Comparison of ENCODE assay signal across 18 mouse cellular contexts in the genomic region with DNA sequence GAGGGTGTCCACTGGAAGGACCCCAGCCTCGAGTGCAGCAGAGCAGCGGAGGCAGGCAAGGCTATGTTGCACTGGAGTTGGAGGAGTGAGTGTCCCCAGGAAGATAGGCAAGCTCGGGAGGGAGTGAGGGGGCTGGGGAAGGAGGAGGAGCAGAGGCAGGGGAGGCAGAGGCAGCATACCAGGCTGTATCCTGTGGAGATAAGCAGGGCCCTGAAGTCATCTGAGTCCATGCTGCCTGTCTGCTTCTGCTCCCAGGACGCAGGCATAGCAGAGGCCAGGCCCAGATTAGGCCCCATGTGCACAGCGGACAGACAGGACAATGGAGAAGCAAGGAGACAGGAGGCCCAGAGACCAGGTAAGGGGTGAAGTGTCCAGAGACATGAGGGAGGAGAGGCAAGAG. TPM values are rescaled to one million over a fixed set of nuclear protein-coding genes. Genes with fewer than 3 reads are reported as not detected.
A peak's percentile ranks its signal among the peaks of the same experiment; 100 is the strongest.
DNase-seq lines count a peak whose midpoint lies in the region; ATAC-seq and TF ChIP-seq lines count a peak whose summit lies in the region.
"Had no signal": no experiment of that assay in that cellular context is flagged by ENCODE, and none has a peak within 500 bp of the region (broad histone marks: within the 10 kb centered on the region; RNA-seq: fewer than 3 reads in every experiment).

No protein-coding gene starts in this region.

- intact Hi-C loops in left cerebral cortex, postnatal 25 days (cut with DNase I): no loop called here

- TF ChIP-seq EP300 in heart, postnatal 0 days (IDR thresholded peaks at IDR 0.05; ENCODE audit: low read depth): peak; percentile 43; the same call in 1 of the 2 replicates
- no peak for TF ChIP-seq EP300 in liver, postnatal 0 days (IDR thresholded peaks at IDR 0.05; ENCODE audit: low read depth)

- no peak overlapping the region for H3K4me2 ChIP-seq in hindbrain, embryonic 12.5 days (replicated peaks)
- H3K4me2 ChIP-seq in hindbrain, embryonic 16.5 days (ENCODE audit: low read length): no peak overlapping the region
- H3K4me2 ChIP-seq in embryonic facial prominence, embryonic 13.5 days: no peak overlapping the region; the same call in 1 of the 2 replicates
- no peak overlapping the region for H3K4me2 ChIP-seq in heart, postnatal 0 days (ENCODE audit: low read depth, low read length)
- no peak overlapping the region for H3K4me2 ChIP-seq in liver, postnatal 0 days (ENCODE audit: low read depth, low read length)
- no peak overlapping the region for H3K4me2 ChIP-seq in neural tube, embryonic 15.5 days
- H3K4me2 ChIP-seq: lung, embryonic 15.5 days; midbrain, embryonic 15.5 days; neural tube, embryonic 12.5 days had no signal

- H3K4me3 ChIP-seq in hindbrain, embryonic 12.5 days: no peak overlapping the region
- H3K4me3 ChIP-seq in hindbrain, embryonic 16.5 days (ENCODE audit: low read length): no peak overlapping the region
- H3K4me3 ChIP-seq in embryonic facial prominence, embryonic 13.5 days: no peak overlapping the region
- H3K4me3 ChIP-seq in heart, postnatal 0 days (ENCODE audit: low read depth, low read length): no peak overlapping the region
- H3K4me3 ChIP-seq in liver, postnatal 0 days (ENCODE audit: low read depth, low read length): no peak overlapping the region
- H3K4me3 ChIP-seq in neural tube, embryonic 15.5 days (replicated peaks): no peak overlapping the region
- H3K4me3 ChIP-seq: gastrocnemius, adult 2 months; lung, embryonic 15.5 days; midbrain, embryonic 15.5 days; neural tube, embryonic 12.5 days had no signal

- 0 out of 2 replicates have a peak overlapping the region, but pooled peaks have one; percentile 17 for H3K27ac ChIP-seq in hindbrain, embryonic 12.5 days
- H3K27ac ChIP-seq in hindbrain, embryonic 16.5 days (ENCODE audit: low read depth, low read length): no peak overlapping the region
- peak overlapping the region; percentile 66 for H3K27ac ChIP-seq in embryonic facial prominence, embryonic 13.5 days
- H3K27ac ChIP-seq in heart, postnatal 0 days (ENCODE audit: low read depth): peak overlapping the region; percentile 57
- H3K27ac ChIP-seq in liver, postnatal 0 days (ENCODE audit: low read depth): no peak overlapping the region; the same call in 1 of the 2 replicates
- H3K27ac ChIP-seq in neural tube, embryonic 15.5 days (replicated peaks): no peak overlapping the region
- H3K27ac ChIP-seq: gastrocnemius, adult 2 months; lung, embryonic 15.5 days; midbrain, embryonic 15.5 days; neural tube, embryonic 12.5 days had no signal

- H3K27me3 ChIP-seq in hindbrain, embryonic 12.5 days: peaks cover 13% of the 10 kb centered on the region
- peaks cover 2% of the 10 kb centered on the region for H3K27me3 ChIP-seq in hindbrain, embryonic 16.5 days (replicated peaks; ENCODE audit: control insufficient read depth, insufficient read depth, low read length)
- H3K27me3 ChIP-seq in embryonic facial prominence, embryonic 13.5 days: peaks cover 11% of the 10 kb centered on the region
- H3K27me3 ChIP-seq in heart, postnatal 0 days (ENCODE audit: control insufficient read depth, insufficient read depth, low read length): no peaks in the 10 kb centered on the region
- H3K27me3 ChIP-seq in liver, postnatal 0 days (ENCODE audit: insufficient read depth, low read length): no peaks in the 10 kb centered on the region
- H3K27me3 ChIP-seq in neural tube, embryonic 15.5 days (replicated peaks): peaks cover 7% of the 10 kb centered on the region
- H3K27me3 ChIP-seq: Patski had no signal

- H3K36me3 ChIP-seq in hindbrain, embryonic 12.5 days: peaks cover 88% of the 10 kb centered on the region
- peaks cover 66% of the 10 kb centered on the region for H3K36me3 ChIP-seq in hindbrain, embryonic 16.5 days (ENCODE audit: control insufficient read depth, insufficient read depth, low read length)
- H3K36me3 ChIP-seq in embryonic facial prominence, embryonic 13.5 days: peaks cover 93% of the 10 kb centered on the region
- H3K36me3 ChIP-seq in heart, postnatal 0 days (replicated peaks; ENCODE audit: control insufficient read depth, insufficient read depth, low read length): peaks cover 86% of the 10 kb centered on the region
- H3K36me3 ChIP-seq in liver, postnatal 0 days (replicated peaks; ENCODE audit: insufficient read depth, low read length): peaks cover 82% of the 10 kb centered on the region
- peaks cover 87% of the 10 kb centered on the region for H3K36me3 ChIP-seq in neural tube, embryonic 15.5 days

- peak; percentile 70 for DNase-seq in heart, postnatal 0 days (ENCODE audit: low spot score)
- DNase-seq in liver, postnatal 0 days: no peak
- DNase-seq in left cerebral cortex, postnatal 25 days (ENCODE audit: low spot score in 2 of 2): no peak
- DNase-seq: adrenal gland, adult 2 months; cerebellum, postnatal 36 days; gastrocnemius, adult 2 months; kidney, postnatal 4 days; thymus, postnatal 36 days had no signal

- peak overlapping the region; percentile 38 for H3K9ac ChIP-seq in hindbrain, embryonic 12.5 days
- H3K9ac ChIP-seq in hindbrain, embryonic 16.5 days (ENCODE audit: low read depth, low read length): no peak overlapping the region
- peak overlapping the region; percentile 40; the same call in 1 of the 2 replicates for H3K9ac ChIP-seq in embryonic facial prominence, embryonic 13.5 days
- no peak overlapping the region for H3K9ac ChIP-seq in heart, postnatal 0 days (replicated peaks; ENCODE audit: low read depth, low read length)
- no peak overlapping the region for H3K9ac ChIP-seq in liver, postnatal 0 days (replicated peaks)
- H3K9ac ChIP-seq in neural tube, embryonic 15.5 days (replicated peaks): no peak overlapping the region
- H3K9ac ChIP-seq: lung, embryonic 15.5 days; midbrain, embryonic 15.5 days had no signal

- TF ChIP-seq CTCF in heart, postnatal 0 days (IDR thresholded peaks at IDR 0.05; ENCODE audit: low read depth): no peak
- no peak for TF ChIP-seq CTCF in liver, postnatal 0 days (IDR thresholded peaks at IDR 0.05; ENCODE audit: low read depth)

- no peaks in the 10 kb centered on the region for H3K9me3 ChIP-seq in hindbrain, embryonic 12.5 days (replicated peaks)
- H3K9me3 ChIP-seq in hindbrain, embryonic 16.5 days (ENCODE audit: control insufficient read depth, low read length): no peaks in the 10 kb centered on the region
- H3K9me3 ChIP-seq in embryonic facial prominence, embryonic 13.5 days: no peaks in the 10 kb centered on the region
- H3K9me3 ChIP-seq in heart, postnatal 0 days (replicated peaks; ENCODE audit: control insufficient read depth, low read length): no peaks in the 10 kb centered on the region
- no peaks in the 10 kb centered on the region for H3K9me3 ChIP-seq in liver, postnatal 0 days (ENCODE audit: low read length)
- H3K9me3 ChIP-seq in neural tube, embryonic 15.5 days (replicated peaks): no peaks in the 10 kb centered on the region
- H3K9me3 ChIP-seq: lung, embryonic 15.5 days; midbrain, embryonic 15.5 days; neural tube, embryonic 12.5 days had no signal

- ATAC-seq in hindbrain, embryonic 12.5 days (ENCODE audit: low FRiP score): no peak
- no peak for ATAC-seq in hindbrain, embryonic 16.5 days
- no peak for ATAC-seq in embryonic facial prominence, embryonic 13.5 days (ENCODE audit: insufficient number of reproducible peaks, insufficient read depth, low FRiP score, low TSS enrichment, low read depth)
- ATAC-seq in heart, postnatal 0 days (ENCODE audit: insufficient read depth, low read depth): peak; percentile 56
- peak; percentile 37; the same call in 1 of the 2 replicates for ATAC-seq in liver, postnatal 0 days
- ATAC-seq in neural tube, embryonic 15.5 days (ENCODE audit: low FRiP score): no peak
- ATAC-seq: CD4-positive, CD25-positive, alpha-beta regulatory T cell, adult 4 months; midbrain, embryonic 15.5 days; Patski had no signal

- WGBS in hindbrain, embryonic 12.5 days: 66% methylated on average over 5 of the region's 5 CpGs
- 65% methylated on average over 5 of the region's 5 CpGs for WGBS in hindbrain, embryonic 16.5 days
- WGBS in embryonic facial prominence, embryonic 13.5 days: 53% methylated on average over 5 of the region's 5 CpGs
- 18% methylated on average over 5 of the region's 5 CpGs for WGBS in heart, postnatal 0 days
- WGBS in liver, postnatal 0 days (ENCODE audit: insufficient replicate concordance): 58% methylated on average over 5 of the region's 5 CpGs
- WGBS in neural tube, embryonic 15.5 days: 77% methylated on average over 5 of the region's 5 CpGs

- no peaks in the 10 kb centered on the region for H3K4me1 ChIP-seq in hindbrain, embryonic 12.5 days
- no peaks in the 10 kb centered on the region for H3K4me1 ChIP-seq in hindbrain, embryonic 16.5 days (ENCODE audit: control insufficient read depth, insufficient read depth, low read depth, low read length)
- H3K4me1 ChIP-seq in embryonic facial prominence, embryonic 13.5 days: peaks cover 7% of the 10 kb centered on the region; the same call in 1 of the 2 replicates
- peaks cover 4% of the 10 kb centered on the region for H3K4me1 ChIP-seq in heart, postnatal 0 days (ENCODE audit: control insufficient read depth, insufficient read depth)
- H3K4me1 ChIP-seq in liver, postnatal 0 days (ENCODE audit: insufficient read depth): no peaks in the 10 kb centered on the region
- H3K4me1 ChIP-seq in neural tube, embryonic 15.5 days: no peaks in the 10 kb centered on the region
- H3K4me1 ChIP-seq: lung, embryonic 15.5 days; midbrain, embryonic 15.5 days; neural tube, embryonic 12.5 days had no signal

RNA-seq across cellular contexts. Expression of a gene that starts 13.7 kb away (rescaled TPM):
- 0.34 and 0.78 TPM in 2 replicates for polyA plus RNA-seq in hindbrain, embryonic 12.5 days (2016; fragmentation: Nextera tagmentation; extraction: Ambion mirVana)
- polyA plus RNA-seq in hindbrain, embryonic 16.5 days (2015; fragmentation: Nextera tagmentation; extraction: Ambion mirVana): 0.54 and 0.70 TPM in 2 replicates
- 0.69 and 1.2 TPM in 2 replicates for polyA plus RNA-seq in embryonic facial prominence, embryonic 13.5 days (2015; fragmentation: Nextera tagmentation; extraction: Ambion mirVana)
- not detected in 2 replicates for total RNA-seq in heart, postnatal 0 days (2014; rRNA removed; ENCODE audit: low replicate concordance)
- polyA plus RNA-seq in heart, postnatal 0 days (2015; fragmentation: Nextera tagmentation; extraction: Ambion mirVana): 0.26 TPM in 2 replicates
- polyA plus RNA-seq in liver, postnatal 0 days (2015; fragmentation: Nextera tagmentation; extraction: Ambion mirVana): 0.09 and 0.23 TPM in 2 replicates
- under 1 TPM; 0.32 to 0.66 TPM for total RNA-seq in left cerebral cortex, postnatal 25 days (2021)
- polyA plus RNA-seq in neural tube, embryonic 15.5 days (2015; fragmentation: Nextera tagmentation; extraction: Ambion mirVana): 0.35 and 0.60 TPM in 2 replicates
- polyA plus RNA-seq: CD4-positive, CD25-positive, alpha-beta regulatory T cell, adult 4 months had no signal

RNA-seq across cellular contexts. Expression of a gene that starts 31.3 kb away (rescaled TPM):
- polyA plus RNA-seq in hindbrain, embryonic 12.5 days (2016; fragmentation: Nextera tagmentation; extraction: Ambion mirVana): 3.1 and 3.5 TPM in 2 replicates
- 4.9 and 5.3 TPM in 2 replicates for polyA plus RNA-seq in hindbrain, embryonic 16.5 days (2015; fragmentation: Nextera tagmentation; extraction: Ambion mirVana)
- 25.5 and 29.4 TPM in 2 replicates for polyA plus RNA-seq in embryonic facial prominence, embryonic 13.5 days (2015; fragmentation: Nextera tagmentation; extraction: Ambion mirVana)
- total RNA-seq in heart, postnatal 0 days (2014; rRNA removed; ENCODE audit: low replicate concordance): 5.0 TPM in 1 of 2 replicates, not detected in the other
- 2.2 and 3.9 TPM in 2 replicates for polyA plus RNA-seq in heart, postnatal 0 days (2015; fragmentation: Nextera tagmentation; extraction: Ambion mirVana)
- 0.14 and 0.34 TPM in 2 replicates for polyA plus RNA-seq in liver, postnatal 0 days (2015; fragmentation: Nextera tagmentation; extraction: Ambion mirVana)
- under 1 TPM in 1 of 2 experiments, not detected in 1; 0.50 TPM for total RNA-seq in left cerebral cortex, postnatal 25 days (2021)
- polyA plus RNA-seq in neural tube, embryonic 15.5 days (2015; fragmentation: Nextera tagmentation; extraction: Ambion mirVana): 3.3 and 4.8 TPM in 2 replicates
- total RNA-seq: gastrocnemius, adult 2 months; left cerebral cortex, adult 8-10 months had no signal

Comparison
In these comparisons a context has a peak if more than half of its experiments do, and no peak if none do; other contexts are left out.
1. H3K27ac ChIP-seq: peak in hindbrain, embryonic 12.5 days (single experiment), embryonic facial prominence, embryonic 13.5 days (single experiment) and heart, postnatal 0 days (single experiment); none in hindbrain, embryonic 16.5 days (single experiment), liver, postnatal 0 days (single experiment) and neural tube, embryonic 15.5 days (single experiment).
2. H3K9ac ChIP-seq: peak in hindbrain, embryonic 12.5 days (single experiment) and embryonic facial prominence, embryonic 13.5 days (single experiment); none in hindbrain, embryonic 16.5 days (single experiment), heart, postnatal 0 days (single experiment), liver, postnatal 0 days (single experiment) and neural tube, embryonic 15.5 days (single experiment).
3. ATAC-seq: peak in heart, postnatal 0 days (single experiment) and liver, postnatal 0 days (single experiment); none in hindbrain, embryonic 12.5 days (single experiment), hindbrain, embryonic 16.5 days (single experiment), embryonic facial prominence, embryonic 13.5 days (single experiment) and neural tube, embryonic 15.5 days (single experiment).